Mouse (Mus musculus): ENCODE measurements at regions not wholly inside any gene's neighbourhood (a gene's known extent, or its start where the extent isn't known, plus 50 kb on each side); places are given as distances from the start of the nearest gene placed in this dataset.

GRCm38 (mm10) chr16:74801296-74801695 lies 389.7 kb upstream of the Robo2 start:
- Histone ChIP-seq H3K9ac (ENCODE audit: low read depth, low read length) (no peak overlapping the region), H3K4me3 (ENCODE audit: insufficient read depth, low read depth, low read length) (no peak overlapping the region), H3K36me3 (ENCODE audit: control insufficient read depth, insufficient read depth, low read length) (no peaks in the 10 kb centered on the region), H3K4me1 (ENCODE audit: control insufficient read depth, insufficient read depth, low read length) (no peaks in the 10 kb centered on the region), H3K27me3 (ENCODE audit: control insufficient read depth, insufficient read depth, low read length) (no peaks in the 10 kb centered on the region), H3K27ac (replicated peaks; ENCODE audit: insufficient read depth, low read depth, low read length) (no peak overlapping the region), H3K79me2 (ENCODE audit: control insufficient read depth, insufficient read depth, low read length) (no peaks in the 10 kb centered on the region)
- WGBS, result 9% methylated on average over 7 of the region's 7 CpGs
- TF ChIP-seq POLR2A (IDR thresholded peaks at IDR 0.05; ENCODE audit: extremely low read depth, insufficient read depth, low read length) (no peak), CTCF (IDR thresholded peaks at IDR 0.05; ENCODE audit: low read depth, low read length) (peak; percentile 54)
- peak; percentile 4 for DNase-seq (ENCODE audit: extremely low read depth, low read depth, low spot score)

DNA sequence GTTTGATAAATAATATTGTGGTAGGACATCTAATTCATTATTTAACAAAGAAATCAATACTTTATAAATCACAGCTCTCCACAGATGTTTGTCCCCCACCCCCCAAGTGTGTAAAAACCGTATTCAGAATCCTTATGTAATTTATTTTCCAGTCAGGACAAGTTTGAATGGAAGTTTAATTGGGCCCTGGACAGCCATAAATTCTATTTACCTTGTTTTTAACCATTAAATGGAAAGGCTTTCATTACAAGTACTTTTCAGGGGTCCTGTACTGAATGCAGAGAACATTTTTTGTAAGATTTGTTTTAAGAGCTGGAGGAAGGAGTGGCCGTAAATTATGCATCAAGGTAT lies 384.7 kb upstream of the Robo2 start:
- Histone ChIP-seq H3K27ac (replicated peaks; ENCODE audit: insufficient read depth, low read depth, low read length) (no peak overlapping the region), H3K27me3 (ENCODE audit: control insufficient read depth, insufficient read depth, low read length) (no peaks in the 10 kb centered on the region), H3K79me2 (ENCODE audit: control insufficient read depth, insufficient read depth, low read length) (no peaks in the 10 kb centered on the region), H3K4me1 (ENCODE audit: control insufficient read depth, insufficient read depth, low read length) (no peaks in the 10 kb centered on the region), H3K36me3 (ENCODE audit: control insufficient read depth, insufficient read depth, low read length) (no peaks in the 10 kb centered on the region), H3K9ac (ENCODE audit: low read depth, low read length) (no peak overlapping the region), H3K4me3 (ENCODE audit: insufficient read depth, low read depth, low read length) (no peak overlapping the region)
- TF ChIP-seq CTCF (IDR thresholded peaks at IDR 0.05; ENCODE audit: low read depth, low read length), result no peak
- TF ChIP-seq POLR2A (IDR thresholded peaks at IDR 0.05; ENCODE audit: extremely low read depth, insufficient read depth, low read length), result no peak
- DNase-seq (ENCODE audit: extremely low read depth, low read depth, low spot score), result no peak
- 70% methylated on average over 2 of the region's 2 CpGs for WGBS

DNA sequence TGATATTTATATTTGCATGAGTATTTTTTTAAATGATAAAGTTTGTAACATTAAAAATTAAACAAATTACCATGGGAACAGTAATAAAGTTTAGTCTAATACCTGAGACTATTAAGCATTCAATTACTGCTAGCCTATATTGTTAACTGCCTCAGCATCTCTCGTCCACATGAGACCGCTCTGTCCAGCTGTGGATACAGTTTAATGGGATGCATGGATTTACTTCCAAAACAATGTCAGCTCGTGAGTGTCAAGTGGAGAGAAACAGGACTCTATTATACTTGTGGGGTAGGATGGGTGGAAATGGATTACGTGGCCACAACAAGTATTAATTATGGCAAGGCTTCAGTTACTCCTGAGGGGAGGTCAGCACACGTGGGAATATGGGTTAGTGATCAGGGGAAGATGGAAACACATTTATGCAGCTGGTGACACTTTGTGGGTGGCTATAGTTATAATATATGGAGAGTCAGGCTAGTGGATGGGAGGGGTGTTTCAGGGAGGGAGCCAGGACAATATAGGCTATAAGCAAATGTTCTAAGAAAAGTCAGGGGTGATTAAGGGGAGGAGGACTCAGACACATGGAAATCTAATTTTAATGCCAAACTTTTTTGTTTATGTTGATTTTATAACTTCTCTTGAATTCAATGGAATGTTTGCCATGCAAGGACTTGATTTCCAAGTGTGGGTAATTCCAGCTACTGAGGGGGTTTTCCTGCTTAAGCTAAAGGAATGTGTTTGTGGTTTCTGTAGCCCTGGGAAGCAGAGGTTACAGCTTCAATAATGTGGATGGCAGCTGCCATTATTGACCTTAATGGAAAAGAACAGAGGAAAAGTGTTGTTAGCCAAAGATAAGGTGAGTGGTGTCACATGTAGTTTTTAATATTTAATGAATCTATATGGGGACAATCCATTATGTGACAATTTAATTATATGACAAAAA lies 384.0 kb upstream of the Robo2 start:
- TF ChIP-seq CTCF (IDR thresholded peaks at IDR 0.05; ENCODE audit: low read depth, low read length), result no peak
- 84% methylated on average over 5 of the region's 5 CpGs for WGBS
- no peak for DNase-seq (ENCODE audit: extremely low read depth, low read depth, low spot score)
- H3K27ac ChIP-seq (replicated peaks; ENCODE audit: insufficient read depth, low read depth, low read length), result no peak overlapping the region
- H3K79me2 ChIP-seq (ENCODE audit: control insufficient read depth, insufficient read depth, low read length), result no peaks in the 10 kb centered on the region
- no peak overlapping the region for H3K9ac ChIP-seq (ENCODE audit: low read depth, low read length)
- no peaks in the 10 kb centered on the region for H3K4me1 ChIP-seq (ENCODE audit: control insufficient read depth, insufficient read depth, low read length)
- H3K27me3 ChIP-seq (ENCODE audit: control insufficient read depth, insufficient read depth, low read length), result no peaks in the 10 kb centered on the region
- H3K36me3 ChIP-seq (ENCODE audit: control insufficient read depth, insufficient read depth, low read length), result no peaks in the 10 kb centered on the region
- H3K4me3 ChIP-seq (ENCODE audit: insufficient read depth, low read depth, low read length), result no peak overlapping the region

GRCm38 (mm10) chr16:74785365-74786119 lies 373.9 kb upstream of the Robo2 start:
- Histone ChIP-seq H3K4me1 (ENCODE audit: control insufficient read depth, insufficient read depth, low read length) (no peaks in the 10 kb centered on the region), H3K27me3 (ENCODE audit: control insufficient read depth, insufficient read depth, low read length) (no peaks in the 10 kb centered on the region), H3K79me2 (ENCODE audit: control insufficient read depth, insufficient read depth, low read length) (no peaks in the 10 kb centered on the region), H3K36me3 (ENCODE audit: control insufficient read depth, insufficient read depth, low read length) (no peaks in the 10 kb centered on the region), H3K4me3 (ENCODE audit: insufficient read depth, low read depth, low read length) (no peak overlapping the region), H3K27ac (replicated peaks; ENCODE audit: insufficient read depth, low read depth, low read length) (no peak overlapping the region), H3K9ac (ENCODE audit: low read depth, low read length) (no peak overlapping the region)
- DNase-seq (ENCODE audit: extremely low read depth, low read depth, low spot score), result no peak
- WGBS, result 86% methylated on average over 9 of the region's 9 CpGs
- TF ChIP-seq CTCF (IDR thresholded peaks at IDR 0.05; ENCODE audit: low read depth, low read length) (no peak), POLR2A (IDR thresholded peaks at IDR 0.05; ENCODE audit: extremely low read depth, insufficient read depth, low read length) (no peak)

- H3K27ac ChIP-seq (replicated peaks; ENCODE audit: insufficient read depth, low read depth, low read length), result no peak overlapping the region
- no peak for TF ChIP-seq POLR2A (IDR thresholded peaks at IDR 0.05; ENCODE audit: extremely low read depth, insufficient read depth, low read length)
- TF ChIP-seq CTCF (IDR thresholded peaks at IDR 0.05; ENCODE audit: low read depth, low read length), result no peak
- no peaks in the 10 kb centered on the region for H3K36me3 ChIP-seq (ENCODE audit: control insufficient read depth, insufficient read depth, low read length)
- no peaks in the 10 kb centered on the region for H3K27me3 ChIP-seq (ENCODE audit: control insufficient read depth, insufficient read depth, low read length)
- WGBS, result 86% methylated on average over 2 of the region's 2 CpGs
- no peaks in the 10 kb centered on the region for H3K4me1 ChIP-seq (ENCODE audit: control insufficient read depth, insufficient read depth, low read length)
- no peaks in the 10 kb centered on the region for H3K79me2 ChIP-seq (ENCODE audit: control insufficient read depth, insufficient read depth, low read length)
- DNase-seq (ENCODE audit: extremely low read depth, low read depth, low spot score), result no peak
- no peak overlapping the region for H3K9ac ChIP-seq (ENCODE audit: low read depth, low read length)
- no peak overlapping the region for H3K4me3 ChIP-seq (ENCODE audit: insufficient read depth, low read depth, low read length)
Measured at GRCm38 (mm10) chr16:74780388-74780787, 368.8 kb upstream of the Robo2 start.

- WGBS, result 88% methylated on average over 4 of the region's 4 CpGs
- TF ChIP-seq CTCF (IDR thresholded peaks at IDR 0.05; ENCODE audit: low read depth, low read length) (no peak), POLR2A (IDR thresholded peaks at IDR 0.05; ENCODE audit: extremely low read depth, insufficient read depth, low read length) (no peak)
- H3K4me3 ChIP-seq (ENCODE audit: insufficient read depth, low read depth, low read length), result no peak overlapping the region
Measured at GRCm38 (mm10) chr16:74768264-74768663, 356.6 kb upstream of the Robo2 start.

More at GRCm38 (mm10) chr16:74768264-74768663, 356.6 kb upstream of the Robo2 start:
- Histone ChIP-seq H3K36me3 (ENCODE audit: control insufficient read depth, insufficient read depth, low read length) (no peaks in the 10 kb centered on the region), H3K27ac (replicated peaks; ENCODE audit: insufficient read depth, low read depth, low read length) (no peak overlapping the region), H3K27me3 (ENCODE audit: control insufficient read depth, insufficient read depth, low read length) (no peaks in the 10 kb centered on the region), H3K4me1 (ENCODE audit: control insufficient read depth, insufficient read depth, low read length) (no peaks in the 10 kb centered on the region), H3K79me2 (ENCODE audit: control insufficient read depth, insufficient read depth, low read length) (no peaks in the 10 kb centered on the region), H3K9ac (ENCODE audit: low read depth, low read length) (no peak overlapping the region)
- DNase-seq (ENCODE audit: extremely low read depth, low read depth, low spot score), result no peak

Data from liver, adult 2 months (tissue).